Mouse (Mus musculus) embryonic facial prominence, embryonic 14.5 days (tissue): Measurements from ENCODE around the gene Cd96. TPM values are rescaled to one million over a fixed set of nuclear protein-coding genes. Genes with fewer than 3 reads are reported as not detected.

Source experiments
- ATAC-seq: fragments of 200-750 bp; cut with Nextera tagmentation; 2 replicates; pipeline ENCODE4 v1.8.0; 2017; ENCODE audit warnings: low read depth, moderate number of reproducible peaks, moderate TSS enrichment
- DNase-seq: peaks from one replicate; pipeline ENCODE4 v3.0.0-alpha.2; 2015; ENCODE audit warnings: low spot score
- H3K27ac ChIP-seq: fragments of 300-500 bp; sonication (generic); replicated peaks from 2 replicates; pipeline ENCODE4 v1.5.1; 2014; ENCODE audit warnings: low read depth, mild to moderate bottlenecking, low read length, moderate library complexity
- H3K27me3 ChIP-seq: fragments of 300-500 bp; sonication (generic); replicated peaks from 2 replicates; pipeline ENCODE4 v1.6.1; 2014; ENCODE audit warnings: low read length; ENCODE audit not compliant: control insufficient read depth, insufficient read depth
- H3K36me3 ChIP-seq: fragments of 300-500 bp; sonication (generic); 2 replicates; pipeline ENCODE4 v1.6.1; 2014; ENCODE audit warnings: low read length, mixed read lengths; ENCODE audit not compliant: control insufficient read depth, insufficient read depth
- H3K4me1 ChIP-seq: fragments of 300-500 bp; sonication (generic); 2 replicates; pipeline ENCODE4 v1.6.1; 2014; ENCODE audit warnings: antibody characterized with exemption, low read length; ENCODE audit not compliant: control insufficient read depth, insufficient read depth
- H3K4me2 ChIP-seq: fragments of 300-500 bp; sonication (generic); 2 replicates; pipeline ENCODE4 v1.6.1; 2014; ENCODE audit warnings: low read depth, mild to moderate bottlenecking, low read length, moderate library complexity, mixed read lengths
- H3K4me3 ChIP-seq: fragments of 300-500 bp; sonication (generic); 2 replicates; pipeline ENCODE4 v1.5.1; 2014; ENCODE audit warnings: low read depth, mild to moderate bottlenecking, low read length
- H3K9ac ChIP-seq: fragments of 300-500 bp; sonication (generic); 2 replicates; pipeline ENCODE4 v1.6.1; 2014; ENCODE audit warnings: low read depth, mild to moderate bottlenecking, low read length, moderate library complexity, mixed read lengths
- H3K9me3 ChIP-seq: fragments of 300-500 bp; sonication (generic); 2 replicates; pipeline ENCODE4 v1.6.1; 2016; ENCODE audit warnings: low read length; ENCODE audit not compliant: control insufficient read depth
- WGBS: fragments of 180-500 bp; shearing (Covaris S2); extraction: QIAGEN DNeasy Blood & Tissue Kit; methylation state at CpG from one replicate; pipeline ENCODE4 v1.1.7; 2014; 5-methylcytosine and 5-hydroxymethylcytosine counted together
- polyA plus RNA-seq: library from polyadenylated mRNA; unstranded; fragments of >200 nt; fragmentation: Nextera tagmentation; extraction: Ambion mirVana; gene quantifications from 2 replicates; pipeline ENCODE4 v1.2.1, GENCODE M21; 2014

Gene Cd96
- polyA plus RNA-seq, 1 experiment from 2014 or later, result 0.35 TPM

DNA sequence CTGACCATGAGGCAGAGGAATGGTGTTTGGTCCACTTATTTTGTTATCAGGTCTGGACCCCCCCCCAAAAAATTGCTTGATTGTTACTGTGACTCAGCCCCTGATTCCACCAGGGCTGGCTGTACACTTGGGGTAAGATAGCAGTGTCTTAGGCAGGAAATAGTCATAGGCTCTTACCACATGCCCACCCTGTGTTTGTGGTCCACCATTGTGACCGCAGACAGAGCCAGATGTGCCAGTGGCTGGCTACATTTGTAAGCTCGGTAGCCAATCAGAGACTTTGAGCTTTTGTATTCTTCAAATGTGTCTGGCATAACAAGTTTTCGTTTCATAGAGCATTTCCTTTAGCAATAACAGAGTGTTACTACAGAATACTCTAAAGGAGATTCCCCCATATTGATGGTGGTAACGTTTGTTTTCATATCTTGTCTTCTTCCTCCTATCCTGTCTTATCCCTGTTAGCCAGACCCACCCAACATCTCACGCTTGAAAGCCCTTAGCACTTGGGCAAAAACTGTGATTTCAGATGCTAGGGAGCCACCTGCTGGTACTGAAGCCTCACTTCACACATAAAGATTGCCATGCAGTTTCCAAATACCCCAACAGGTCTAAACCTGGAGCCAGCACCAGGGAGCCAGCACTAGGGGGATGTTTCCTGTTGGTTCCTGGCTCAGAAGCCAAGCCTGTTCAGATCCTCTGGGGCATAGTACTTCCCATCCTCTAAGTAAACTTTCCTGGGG is 97.7 kb downstream of the Cd96 start:
- H3K4me1 ChIP-seq, result no peaks in the 10 kb centered on the region
- no peaks in the 10 kb centered on the region for H3K9me3 ChIP-seq
- no peak overlapping the region for H3K4me3 ChIP-seq
- peak; percentile 88 for DNase-seq
- H3K27ac ChIP-seq, result no peak overlapping the region
- no peaks in the 10 kb centered on the region for H3K36me3 ChIP-seq
- H3K9ac ChIP-seq, result no peak overlapping the region
- H3K4me2 ChIP-seq, result no peak overlapping the region
- ATAC-seq, result peak; percentile 86
- 42% methylated on average over 5 of the region's 5 CpGs for WGBS
- no peaks in the 10 kb centered on the region for H3K27me3 ChIP-seq

DNA sequence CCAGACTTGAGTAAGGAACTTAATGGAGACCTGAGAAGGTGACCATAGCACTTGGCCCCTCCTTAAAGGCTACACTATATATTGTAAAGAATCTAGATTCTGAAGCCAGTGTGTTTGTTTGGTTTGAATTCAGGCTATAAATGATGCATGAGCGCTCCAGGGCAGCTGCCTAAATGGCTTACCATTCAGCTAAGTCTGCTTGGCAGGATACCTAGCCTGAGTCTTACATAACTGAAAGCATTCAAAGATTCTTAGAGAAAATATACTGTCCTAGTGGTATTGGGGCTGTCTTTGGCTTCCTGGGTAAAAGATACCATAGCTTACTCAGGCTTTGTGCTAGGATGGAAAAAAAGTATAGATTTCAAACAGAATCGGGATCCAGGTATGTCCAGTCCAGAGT is 98.7 kb downstream of the Cd96 start:
- no peak overlapping the region for H3K27ac ChIP-seq
- no peak overlapping the region for H3K4me2 ChIP-seq
- WGBS, result 82% methylated on average over 2 of the region's 2 CpGs
- H3K9ac ChIP-seq, result no peak overlapping the region
- no peak overlapping the region for H3K4me3 ChIP-seq
- no peaks in the 10 kb centered on the region for H3K4me1 ChIP-seq
- no peaks in the 10 kb centered on the region for H3K9me3 ChIP-seq
- H3K27me3 ChIP-seq, result no peaks in the 10 kb centered on the region
- ATAC-seq, result no peak
- no peak for DNase-seq
- H3K36me3 ChIP-seq, result no peaks in the 10 kb centered on the region

GRCm38 (mm10) chr16:46020396-46020795 is 99.7 kb downstream of the Cd96 start:
- Histone ChIP-seq H3K9ac (no peak overlapping the region), H3K27ac (no peak overlapping the region), H3K9me3 (no peaks in the 10 kb centered on the region), H3K4me2 (no peak overlapping the region), H3K27me3 (no peaks in the 10 kb centered on the region), H3K4me1 (no peaks in the 10 kb centered on the region), H3K36me3 (no peaks in the 10 kb centered on the region), H3K4me3 (no peak overlapping the region)
- no peak for DNase-seq
- ATAC-seq, result no peak
- whole genome bisulfite sequencing, result 70% methylated on average over 2 of the region's 2 CpGs

DNA sequence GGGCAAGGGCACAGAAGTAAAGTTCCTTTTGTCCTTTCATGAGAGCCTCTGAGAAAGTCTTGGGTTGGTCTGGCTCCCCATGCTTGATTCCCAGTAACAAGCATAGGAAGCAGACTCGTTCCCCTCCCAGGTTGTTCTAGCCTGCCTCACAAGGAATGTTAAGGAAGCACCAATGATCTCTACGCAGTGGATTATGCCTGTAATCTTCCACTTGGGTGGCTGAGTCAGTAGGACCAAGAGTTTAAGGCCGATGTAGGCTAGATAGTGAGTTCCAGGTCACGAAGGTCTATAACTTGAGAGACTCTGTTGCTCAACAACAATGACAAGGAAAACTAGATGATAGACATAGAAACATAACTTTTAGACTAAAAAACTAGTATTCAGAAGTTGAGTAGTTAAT is 100.3 kb downstream of the Cd96 start:
- H3K36me3 ChIP-seq, result no peaks in the 10 kb centered on the region
- H3K4me1 ChIP-seq, result no peaks in the 10 kb centered on the region
- H3K27me3 ChIP-seq, result no peaks in the 10 kb centered on the region
- no peak overlapping the region for H3K9ac ChIP-seq
- no peaks in the 10 kb centered on the region for H3K9me3 ChIP-seq
- DNase-seq (no peak), ATAC-seq (no peak)
- H3K27ac ChIP-seq, result no peak overlapping the region
- H3K4me3 ChIP-seq, result no peak overlapping the region
- no peak overlapping the region for H3K4me2 ChIP-seq
- 88% methylated on average over 4 of the region's 4 CpGs for WGBS

DNA sequence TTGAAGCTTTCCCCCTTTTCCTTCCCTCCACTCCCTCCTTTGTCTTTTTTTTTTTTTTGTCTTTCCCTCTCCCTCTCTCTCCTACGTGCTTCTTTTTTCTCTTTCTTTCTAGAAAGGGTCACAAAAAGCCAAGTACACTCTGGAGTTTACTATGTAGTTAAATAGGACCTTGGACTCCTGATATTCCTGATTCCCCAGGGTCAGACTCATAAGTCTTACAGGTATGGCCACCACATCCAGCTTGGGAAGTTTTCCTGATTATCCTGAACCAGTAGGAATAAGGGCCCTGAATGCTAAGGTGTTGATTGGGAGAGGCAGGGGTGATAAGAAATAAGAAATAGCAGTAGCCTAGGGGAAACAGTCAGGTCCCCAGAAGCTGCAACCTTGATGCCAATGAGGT is 100.7 kb downstream of the Cd96 start:
- Histone ChIP-seq H3K27me3 (no peaks in the 10 kb centered on the region), H3K4me2 (no peak overlapping the region), H3K4me3 (no peak overlapping the region), H3K36me3 (no peaks in the 10 kb centered on the region), H3K9me3 (no peaks in the 10 kb centered on the region), H3K4me1 (no peaks in the 10 kb centered on the region), H3K27ac (no peak overlapping the region), H3K9ac (no peak overlapping the region)
- DNase-seq (no peak), ATAC-seq (no peak)
- WGBS, result 70% methylated on average over 1 of the region's 1 CpGs

DNA sequence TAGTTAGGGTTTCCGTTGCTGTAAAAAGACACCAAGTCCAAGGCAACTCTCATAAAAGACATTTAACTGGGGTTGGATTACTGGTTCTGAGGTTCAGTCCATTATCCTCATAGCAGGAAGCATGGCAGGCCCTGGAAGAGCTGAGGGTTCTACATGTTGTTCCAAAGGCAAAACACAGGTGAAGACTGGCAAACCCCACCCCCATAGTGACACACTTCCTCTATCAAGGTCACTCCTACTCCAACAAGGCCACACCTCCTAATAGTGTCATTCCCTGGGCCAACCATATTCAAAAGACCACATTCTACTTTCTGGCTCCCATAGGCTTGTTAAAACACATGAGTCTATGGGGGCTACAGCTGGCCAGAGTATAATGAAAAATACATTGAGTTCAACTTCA is 108.4 kb downstream of the Cd96 start:
- 67% methylated on average over 1 of the region's 1 CpGs for WGBS
- ATAC-seq, result no peak
- H3K9ac ChIP-seq, result no peak overlapping the region
- no peak for DNase-seq
- H3K36me3 ChIP-seq, result no peaks in the 10 kb centered on the region
- H3K4me3 ChIP-seq, result no peak overlapping the region
- no peaks in the 10 kb centered on the region for H3K4me1 ChIP-seq
- no peak overlapping the region for H3K27ac ChIP-seq
- no peaks in the 10 kb centered on the region for H3K9me3 ChIP-seq
- H3K4me2 ChIP-seq, result no peak overlapping the region
- H3K27me3 ChIP-seq, result no peaks in the 10 kb centered on the region

- H3K36me3 ChIP-seq, result no peaks in the 10 kb centered on the region
- peak overlapping the region; percentile 63 for H3K4me3 ChIP-seq
- H3K4me1 ChIP-seq, result no peaks in the 10 kb centered on the region
- no peak for ATAC-seq
- H3K27ac ChIP-seq, result peak overlapping the region; percentile 54; the same call in 1 of the 2 replicates
- peak overlapping the region; percentile 98 for H3K4me2 ChIP-seq
- DNase-seq, result no peak
- 9% methylated on average over 5 of the region's 5 CpGs for WGBS
- H3K9ac ChIP-seq, result peak overlapping the region; percentile 69
- no peaks in the 10 kb centered on the region for H3K9me3 ChIP-seq
- no peaks in the 10 kb centered on the region for H3K27me3 ChIP-seq
Measured at GRCm38 (mm10) chr16:46010906-46011220, 109.2 kb downstream of the Cd96 start.

GRCm38 (mm10) chr16:46010153-46010905 is 109.7 kb downstream of the Cd96 start, which contains the start of gene Plcxd2:
Gene Plcxd2, minus strand, starts transcription at chr16:46010218.
- 1% methylated on average over 38 of the region's 39 CpGs for WGBS
- ATAC-seq, result peak; percentile 99
- peak within 1 kb of the TSS; percentile 54; the same call in 1 of the 2 replicates for H3K27ac ChIP-seq

More at GRCm38 (mm10) chr16:46010153-46010905, 109.7 kb downstream of the Cd96 start, which contains the start of gene Plcxd2:
- Histone ChIP-seq H3K27me3 (no peaks in the 10 kb centered on the region), H3K9me3 (no peaks in the 10 kb centered on the region), H3K9ac (peak within 1 kb of the TSS; percentile 69), H3K4me2 (peak within 1 kb of the TSS; percentile 98), H3K4me3 (peak within 1 kb of the TSS; percentile 63), H3K36me3 (no peaks in the 10 kb centered on the region), H3K4me1 (no peaks in the 10 kb centered on the region)
- peak; percentile 98 for DNase-seq
